Mouse (Mus musculus): Measurements from ENCODE around the gene Cmtm3.

DNA sequence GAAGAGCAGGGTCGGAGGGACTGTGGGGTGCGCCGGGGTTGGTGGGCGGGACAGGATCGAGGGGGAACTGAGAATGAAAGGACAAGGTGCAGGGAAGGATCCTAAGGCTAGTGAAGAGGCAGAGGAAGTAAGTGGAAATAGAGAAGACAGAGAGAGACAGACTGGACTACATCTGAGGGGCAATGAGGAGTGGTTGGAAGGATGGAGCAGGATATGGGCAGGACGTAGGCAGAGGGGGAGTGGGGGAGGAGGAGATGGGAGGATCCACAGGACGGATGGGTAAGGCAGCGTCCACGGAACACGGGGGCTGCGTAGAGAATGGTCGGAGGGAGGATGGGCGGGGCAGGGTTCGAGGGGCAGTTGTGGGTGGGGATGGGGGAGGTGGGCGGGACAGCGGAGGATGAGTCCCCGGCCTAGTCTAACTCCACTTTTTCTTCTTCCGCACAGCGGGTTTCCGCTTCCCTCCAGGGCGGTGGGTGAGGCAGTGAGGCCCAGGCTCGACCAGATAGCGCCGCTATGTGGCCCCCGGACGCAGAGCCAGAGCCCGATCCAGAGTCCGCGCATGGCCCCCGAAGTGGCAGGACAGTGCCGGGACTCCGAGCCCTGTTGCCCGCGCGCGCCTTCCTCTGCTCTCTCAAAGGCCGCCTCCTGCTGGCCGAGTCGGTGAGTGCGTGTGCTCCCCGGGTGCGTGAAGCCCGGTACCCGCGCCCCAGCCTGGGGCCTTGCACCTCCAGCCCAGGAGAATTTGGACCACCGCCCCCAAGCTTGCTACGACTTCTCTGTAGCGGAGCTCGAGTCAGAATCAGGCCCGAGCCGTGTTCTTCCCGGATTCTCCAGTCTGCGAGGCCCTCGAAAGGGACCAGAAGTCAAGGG, 1.3 kb downstream of the Cmtm3 start:
- TF ChIP-seq TAL1 (IDR thresholded peaks at IDR 0.05; ENCODE audit: low read length): no peak
- no peak for TF ChIP-seq GATA1 (IDR thresholded peaks at IDR 0.05; ENCODE audit: low read length)
